Comparison of ENCODE assay signal across 21 mouse cellular contexts in genomic region chr17:56262645-56263094, GRCm38 (mm10). TPM values are rescaled to one million over a fixed set of nuclear protein-coding genes. Genes with fewer than 3 reads are reported as not detected.
DNase-seq lines count a peak whose midpoint lies in the region; ATAC-seq and TF ChIP-seq lines count a peak whose summit lies in the region.
"Had no signal": no experiment of that assay in that cellular context is flagged by ENCODE, and none has a peak within 500 bp of the region (broad histone marks: within the 10 kb centered on the region; RNA-seq: fewer than 3 reads in every experiment).

No protein-coding gene starts in this region.

- intact Hi-C loops in gastrocnemius, adult 2 months (cut with DNase I): loop anchor here (2.0 kb wide), 1 partner anchor 30 kb away; the partner anchor contains the start of gene Plin3
- intact Hi-C loops in heart, postnatal 14 days (cut with DNase I): no loop called here

- 94% methylated on average over 3 of the region's 3 CpGs for WGBS in hindbrain, embryonic 13.5 days
- WGBS in hindbrain, postnatal 0 days: 83% methylated on average over 3 of the region's 3 CpGs
- 66% methylated on average over 3 of the region's 3 CpGs for WGBS in heart, embryonic 10.5 days

- no peak overlapping the region for H3K4me2 ChIP-seq in hindbrain, embryonic 13.5 days
- H3K4me2 ChIP-seq in hindbrain, postnatal 0 days (ENCODE audit: low read depth, low read length): no peak overlapping the region
- H3K4me2 ChIP-seq: intestine, embryonic 15.5 days; liver, embryonic 15.5 days; midbrain, embryonic 13.5 days had no signal

- no peak for ATAC-seq in hindbrain, embryonic 13.5 days (ENCODE audit: low FRiP score)
- no peak for ATAC-seq in hindbrain, postnatal 0 days
- ATAC-seq in frontal cortex, adult (ENCODE audit: low TSS enrichment): no peak
- ATAC-seq: intestine, embryonic 15.5 days; midbrain, embryonic 13.5 days had no signal

- H3K4me3 ChIP-seq in hindbrain, embryonic 13.5 days: no peak overlapping the region
- no peak overlapping the region for H3K4me3 ChIP-seq in hindbrain, postnatal 0 days (ENCODE audit: low read length)
- peak overlapping the region; percentile 65 for H3K4me3 ChIP-seq in gastrocnemius, adult 2 months
- no peak overlapping the region for H3K4me3 ChIP-seq in heart, embryonic 10.5 days
- H3K4me3 ChIP-seq: intestine, embryonic 15.5 days; liver, embryonic 15.5 days; midbrain, embryonic 13.5 days had no signal

- TF ChIP-seq CTCF in hindbrain, postnatal 0 days (IDR thresholded peaks at IDR 0.05; ENCODE audit: low read depth): no peak
- no peak for TF ChIP-seq CTCF in gastrocnemius, adult 2 months (IDR thresholded peaks at IDR 0.05)

- peaks cover 64% of the 10 kb centered on the region for H3K36me3 ChIP-seq in hindbrain, embryonic 13.5 days
- peaks cover 24% of the 10 kb centered on the region for H3K36me3 ChIP-seq in hindbrain, postnatal 0 days (ENCODE audit: insufficient read depth, low read length)
- peaks cover 56% of the 10 kb centered on the region for H3K36me3 ChIP-seq in heart, embryonic 10.5 days

- DNase-seq in hindbrain, postnatal 0 days (ENCODE audit: low spot score): no peak
- peak; percentile 88 for DNase-seq in gastrocnemius, adult 2 months
- no peak for DNase-seq in heart, embryonic 10.5 days (ENCODE audit: low spot score)
- DNase-seq in heart, postnatal 14 days: peak; percentile 53 to 69
- DNase-seq in adipocyte (ENCODE audit: low spot score): no peak
- no peak for DNase-seq in frontal cortex, postnatal 25 days (ENCODE audit: low spot score in 2 of 2)
- DNase-seq: adrenal gland, adult 2 months; cerebellum, adult 11 months; cerebellum, postnatal 25 days; kidney, postnatal 14 days; layer of hippocampus, adult 9-11 months; lung, postnatal 14 days had no signal

- H3K27ac ChIP-seq in hindbrain, embryonic 13.5 days: no peak overlapping the region
- H3K27ac ChIP-seq in hindbrain, postnatal 0 days: no peak overlapping the region
- peak overlapping the region; percentile 98 for H3K27ac ChIP-seq in gastrocnemius, adult 2 months
- peak overlapping the region; percentile 59 for H3K27ac ChIP-seq in heart, embryonic 10.5 days
- H3K27ac ChIP-seq: intestine, embryonic 15.5 days; liver, embryonic 15.5 days; midbrain, embryonic 13.5 days had no signal

- H3K9me3 ChIP-seq in hindbrain, embryonic 13.5 days: no peaks in the 10 kb centered on the region
- H3K9me3 ChIP-seq in hindbrain, postnatal 0 days (ENCODE audit: low read length): no peaks in the 10 kb centered on the region
- no peaks in the 10 kb centered on the region for H3K9me3 ChIP-seq in heart, embryonic 10.5 days
- H3K9me3 ChIP-seq: G1E; intestine, embryonic 15.5 days; liver, embryonic 15.5 days; midbrain, embryonic 13.5 days had no signal

- H3K4me1 ChIP-seq in hindbrain, embryonic 13.5 days (replicated peaks): peaks cover 60% of the 10 kb centered on the region
- no peaks in the 10 kb centered on the region for H3K4me1 ChIP-seq in hindbrain, postnatal 0 days (ENCODE audit: insufficient read depth, low read length)
- H3K4me1 ChIP-seq in heart, embryonic 10.5 days: peaks cover 59% of the 10 kb centered on the region

- no peaks in the 10 kb centered on the region for H3K27me3 ChIP-seq in hindbrain, embryonic 13.5 days
- no peaks in the 10 kb centered on the region for H3K27me3 ChIP-seq in hindbrain, postnatal 0 days (ENCODE audit: insufficient read depth, low read length)
- H3K27me3 ChIP-seq in heart, embryonic 10.5 days (ENCODE audit: insufficient read depth, poor library complexity, severe bottlenecking): no peaks in the 10 kb centered on the region
- H3K27me3 ChIP-seq: intestine, embryonic 15.5 days; liver, embryonic 15.5 days; midbrain, embryonic 13.5 days had no signal

- peak overlapping the region; percentile 9; the same call in 1 of the 2 replicates for H3K9ac ChIP-seq in hindbrain, embryonic 13.5 days
- no peak overlapping the region for H3K9ac ChIP-seq in hindbrain, postnatal 0 days (replicated peaks; ENCODE audit: low read length)
- H3K9ac ChIP-seq: intestine, embryonic 15.5 days; liver, embryonic 15.5 days; midbrain, embryonic 13.5 days had no signal

RNA-seq across cellular contexts. Expression of gene Fem1a, which starts 6.1 kb away (rescaled TPM):
- polyA plus RNA-seq in hindbrain, embryonic 13.5 days (2015; fragmentation: Nextera tagmentation; extraction: Ambion mirVana): 18.9 and 20.1 TPM in 2 replicates
- 47.0 and 49.2 TPM in 2 replicates for total RNA-seq in hindbrain, postnatal 0 days (2014; rRNA removed)
- 15.1 and 15.7 TPM in 2 replicates for polyA plus RNA-seq in hindbrain, postnatal 0 days (2015; fragmentation: Nextera tagmentation; extraction: Ambion mirVana)
- 100 to 1,000 TPM; 165 to 176 TPM for total RNA-seq in gastrocnemius, adult 2 months (2021)
- 15.0 and 20.3 TPM in 2 replicates for polyA plus RNA-seq in heart, embryonic 10.5 days (2016; fragmentation: Nextera tagmentation; extraction: Ambion mirVana)
- total RNA-seq in heart, postnatal 14 days (2021): 10 to 100 TPM; 90.4 to 94.6 TPM

RNA-seq across cellular contexts. Expression of gene Ticam1, which starts 13.9 kb away (rescaled TPM):
- 1.3 and 1.4 TPM in 2 replicates for polyA plus RNA-seq in hindbrain, embryonic 13.5 days (2015; fragmentation: Nextera tagmentation; extraction: Ambion mirVana)
- 3.1 and 3.4 TPM in 2 replicates for total RNA-seq in hindbrain, postnatal 0 days (2014; rRNA removed)
- 1.2 and 1.3 TPM in 2 replicates for polyA plus RNA-seq in hindbrain, postnatal 0 days (2015; fragmentation: Nextera tagmentation; extraction: Ambion mirVana)
- total RNA-seq in gastrocnemius, adult 2 months (2021): 1 to 10 TPM; 2.7 to 3.4 TPM
- polyA plus RNA-seq in heart, embryonic 10.5 days (2016; fragmentation: Nextera tagmentation; extraction: Ambion mirVana): 6.8 and 9.5 TPM in 2 replicates
- 10 to 100 TPM in 1 of 2 experiments, 1 to 10 TPM in 1; 9.5 to 11.4 TPM for total RNA-seq in heart, postnatal 14 days (2021)

RNA-seq across cellular contexts. Expression of gene Plin3, which starts 30.0 kb away (rescaled TPM):
- polyA plus RNA-seq in hindbrain, embryonic 13.5 days (2015; fragmentation: Nextera tagmentation; extraction: Ambion mirVana): 20.0 and 23.5 TPM in 2 replicates
- 12.4 and 13.9 TPM in 2 replicates for total RNA-seq in hindbrain, postnatal 0 days (2014; rRNA removed)
- polyA plus RNA-seq in hindbrain, postnatal 0 days (2015; fragmentation: Nextera tagmentation; extraction: Ambion mirVana): 16.0 and 17.0 TPM in 2 replicates
- 10 to 100 TPM; 42.4 to 75.0 TPM for total RNA-seq in gastrocnemius, adult 2 months (2021)
- 81.7 and 93.2 TPM in 2 replicates for polyA plus RNA-seq in heart, embryonic 10.5 days (2016; fragmentation: Nextera tagmentation; extraction: Ambion mirVana)
- total RNA-seq in heart, postnatal 14 days (2021): 100 to 1,000 TPM; 115 to 133 TPM

RNA-seq across cellular contexts. Expression of gene Arrdc5, which starts 37.4 kb away (rescaled TPM):
- not detected in 2 replicates for polyA plus RNA-seq in hindbrain, embryonic 13.5 days (2015; fragmentation: Nextera tagmentation; extraction: Ambion mirVana)
- not detected in 2 replicates for total RNA-seq in hindbrain, postnatal 0 days (2014; rRNA removed)
- not detected in 2 replicates for polyA plus RNA-seq in hindbrain, postnatal 0 days (2015; fragmentation: Nextera tagmentation; extraction: Ambion mirVana)
- total RNA-seq in gastrocnemius, adult 2 months (2021): not detected
- polyA plus RNA-seq in heart, embryonic 10.5 days (2016; fragmentation: Nextera tagmentation; extraction: Ambion mirVana): not detected in 2 replicates
- under 1 TPM in 1 of 2 experiments, not detected in 1; 0.36 TPM for total RNA-seq in heart, postnatal 14 days (2021)
- total RNA-seq: adrenal gland, adult 2 months; G1E; left cerebral cortex, postnatal 14 days had no signal
- polyA plus RNA-seq: adrenal gland, adult 2 months; frontal cortex, adult 2 months; G1E; hindbrain, embryonic 11.5 days; intestine, embryonic 15.5 days; liver, embryonic 15.5 days; midbrain, embryonic 13.5 days had no signal

RNA-seq across cellular contexts. Expression of gene Uhrf1, which starts 40.5 kb away (rescaled TPM):
- 27.1 and 29.6 TPM in 2 replicates for polyA plus RNA-seq in hindbrain, embryonic 13.5 days (2015; fragmentation: Nextera tagmentation; extraction: Ambion mirVana)
- total RNA-seq in hindbrain, postnatal 0 days (2014; rRNA removed): 28.2 and 31.4 TPM in 2 replicates
- 18.8 and 20.5 TPM in 2 replicates for polyA plus RNA-seq in hindbrain, postnatal 0 days (2015; fragmentation: Nextera tagmentation; extraction: Ambion mirVana)
- total RNA-seq in gastrocnemius, adult 2 months (2021): 1 to 10 TPM; 1.3 to 2.1 TPM
- polyA plus RNA-seq in heart, embryonic 10.5 days (2016; fragmentation: Nextera tagmentation; extraction: Ambion mirVana): 136 and 163 TPM in 2 replicates
- total RNA-seq in heart, postnatal 14 days (2021): 10 to 100 TPM in 1 of 2 experiments, 1 to 10 TPM in 1; 4.8 to 12.2 TPM

Comparison
In these comparisons a context has a peak if more than half of its experiments do, and no peak if none do; other contexts are left out.
1. DNase-seq: peak in gastrocnemius, adult 2 months (single experiment) and heart, postnatal 14 days (2 of 2); none in hindbrain, postnatal 0 days (single experiment), heart, embryonic 10.5 days (single experiment), adipocyte (single experiment) and frontal cortex, postnatal 25 days (0 of 2).
2. H3K27ac ChIP-seq: peak in gastrocnemius, adult 2 months (single experiment) and heart, embryonic 10.5 days (single experiment); none in hindbrain, embryonic 13.5 days (single experiment) and hindbrain, postnatal 0 days (single experiment).